Mouse (Mus musculus): Measurements from ENCODE around the gene Kcnf1.
A peak's percentile ranks its signal among the peaks of the same experiment; 100 is the strongest.

Gene Kcnf1

DNA sequence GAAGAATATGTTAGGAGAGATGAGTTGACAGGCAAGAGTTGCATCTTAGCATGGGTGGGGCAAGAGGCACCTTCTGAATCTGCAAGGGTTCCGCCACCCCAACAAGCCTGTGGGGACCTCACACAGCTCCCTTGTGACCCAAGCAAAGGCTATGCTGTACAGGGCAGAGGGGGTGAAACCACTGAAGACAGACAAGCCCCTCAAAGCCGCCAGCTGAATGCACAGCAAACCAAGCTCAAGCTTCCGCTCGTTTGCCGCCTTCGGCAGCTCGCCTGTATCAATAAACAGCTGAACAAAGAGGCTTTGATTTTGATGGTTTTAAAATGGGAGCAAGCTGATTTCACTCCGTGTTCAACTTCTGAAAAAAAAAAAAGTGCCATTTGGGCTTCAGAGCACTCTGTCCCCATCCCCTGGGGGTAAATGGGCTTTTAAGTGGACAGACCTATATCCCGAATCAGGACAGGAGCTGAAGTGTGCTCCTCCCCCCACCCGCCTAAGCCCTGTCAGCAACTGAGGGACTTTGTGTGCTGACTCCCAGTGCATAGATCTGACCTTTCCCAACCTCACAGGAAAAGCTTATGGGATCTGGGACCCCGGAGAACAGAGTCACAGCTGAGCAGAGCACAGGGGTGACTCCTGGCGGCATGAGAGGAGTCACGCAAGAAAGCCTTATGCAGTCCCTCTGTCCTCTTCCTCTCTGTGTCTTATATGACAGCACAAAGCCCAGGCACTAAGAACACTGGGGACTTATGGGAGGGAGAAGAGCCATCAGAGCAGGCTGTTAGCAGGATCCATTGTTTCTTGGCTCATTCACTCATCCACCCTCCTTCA is 26.0 kb upstream of the Kcnf1 start:
- Histone ChIP-seq H3K9me3 (ENCODE audit: low read length) (no peaks in the 10 kb centered on the region; the same call in 1 of the 2 replicates), H3K4me1 (replicated peaks; ENCODE audit: low read depth, low read length) (peaks cover 13% of the 10 kb centered on the region), H3K36me3 (ENCODE audit: insufficient read depth, low read length) (no peaks in the 10 kb centered on the region), H3K4me3 (replicated peaks; ENCODE audit: low read length) (no peak overlapping the region), H3K27me3 (ENCODE audit: insufficient read depth, low read length) (no peaks in the 10 kb centered on the region)
- TF ChIP-seq CTCF (conservative IDR thresholded peaks at IDR 0.05; ENCODE audit: low read length): no peak
- no peak for TF ChIP-seq POU5F1 (IDR thresholded peaks at IDR 0.05; ENCODE audit: borderline replicate concordance, low read length)
- TF ChIP-seq NANOG (IDR thresholded peaks at IDR 0.05; ENCODE audit: borderline replicate concordance, low read length): no peak

DNA sequence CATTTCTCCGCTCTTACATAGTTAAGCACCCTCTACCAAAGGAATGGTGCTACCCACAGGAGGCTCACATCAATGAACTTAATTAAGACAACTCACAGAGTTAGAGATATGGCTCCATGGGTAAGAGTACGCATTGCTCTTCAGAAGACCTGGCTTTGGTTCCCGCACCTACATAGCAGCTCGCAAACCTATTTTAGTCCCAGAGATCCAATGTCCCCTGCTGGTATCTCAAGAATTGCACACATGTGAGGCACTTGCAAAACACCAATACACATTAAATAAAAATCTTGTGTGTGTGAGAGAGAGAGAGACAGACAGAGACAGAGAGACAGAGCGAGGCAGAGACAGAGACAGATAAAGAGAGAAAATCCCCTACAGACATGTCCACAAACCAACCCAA is 21.9 kb upstream of the Kcnf1 start:
- no peak for TF ChIP-seq POU5F1 (IDR thresholded peaks at IDR 0.05; ENCODE audit: borderline replicate concordance, low read length)
- TF ChIP-seq CTCF (conservative IDR thresholded peaks at IDR 0.05; ENCODE audit: low read length): peak; percentile 17; the same call in 1 of the 2 replicates
- no peak for TF ChIP-seq NANOG (IDR thresholded peaks at IDR 0.05; ENCODE audit: borderline replicate concordance, low read length)
- Histone ChIP-seq H3K9me3 (ENCODE audit: low read length) (peaks cover 9% of the 10 kb centered on the region; the same call in 1 of the 2 replicates), H3K4me3 (replicated peaks; ENCODE audit: low read length) (no peak overlapping the region), H3K4me1 (replicated peaks; ENCODE audit: low read depth, low read length) (peaks cover 13% of the 10 kb centered on the region), H3K36me3 (ENCODE audit: insufficient read depth, low read length) (no peaks in the 10 kb centered on the region), H3K27me3 (ENCODE audit: insufficient read depth, low read length) (no peaks in the 10 kb centered on the region)

DNA sequence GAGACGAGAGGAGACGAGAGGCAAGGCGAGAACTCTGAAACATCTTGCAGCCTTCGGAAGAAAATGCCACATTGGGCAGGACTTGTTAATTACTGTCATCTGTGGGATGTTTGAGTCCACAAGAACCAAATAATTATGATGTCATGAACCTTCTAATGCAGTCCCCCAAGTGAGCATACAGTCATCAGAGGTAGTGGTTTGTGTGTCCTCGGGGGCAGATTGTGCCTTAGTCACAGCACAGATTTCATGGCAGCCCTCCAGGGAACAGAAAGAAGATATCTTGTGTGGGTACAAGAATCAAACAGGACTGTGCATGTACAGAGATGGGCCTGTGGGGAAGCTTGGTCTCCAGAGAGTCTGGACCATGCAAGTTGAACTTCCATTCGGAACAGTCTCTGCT is 17.5 kb upstream of the Kcnf1 start:
- TF ChIP-seq POU5F1 (IDR thresholded peaks at IDR 0.05; ENCODE audit: borderline replicate concordance, low read length) (no peak), CTCF (conservative IDR thresholded peaks at IDR 0.05; ENCODE audit: low read length) (no peak), NANOG (IDR thresholded peaks at IDR 0.05; ENCODE audit: borderline replicate concordance, low read length) (no peak)
- peaks cover 10% of the 10 kb centered on the region for H3K4me1 ChIP-seq (replicated peaks; ENCODE audit: low read depth, low read length)
- no peak overlapping the region for H3K4me3 ChIP-seq (replicated peaks; ENCODE audit: low read length)
- H3K27me3 ChIP-seq (ENCODE audit: insufficient read depth, low read length): no peaks in the 10 kb centered on the region
- H3K36me3 ChIP-seq (ENCODE audit: insufficient read depth, low read length): no peaks in the 10 kb centered on the region
- H3K9me3 ChIP-seq (ENCODE audit: low read length): peaks cover 19% of the 10 kb centered on the region

DNA sequence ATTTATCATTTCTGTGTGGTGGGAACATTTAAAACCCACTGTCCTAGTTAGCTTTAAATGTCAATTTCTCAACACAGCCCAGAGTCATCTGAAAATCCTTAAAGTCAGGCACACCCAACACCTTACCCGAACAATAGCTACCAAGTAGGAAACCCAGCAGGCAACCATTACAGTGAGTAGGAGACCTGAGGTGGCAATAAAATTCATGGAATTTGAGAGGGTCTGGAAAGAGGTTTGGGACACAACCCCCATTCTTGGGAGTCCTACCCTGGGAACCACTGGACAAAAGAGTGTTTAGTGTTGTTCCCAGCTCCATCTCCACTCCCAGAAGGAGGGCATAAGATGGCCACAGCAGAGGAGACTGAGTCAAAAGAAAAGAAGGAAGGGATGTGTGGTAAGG is 16.6 kb upstream of the Kcnf1 start:
- Histone ChIP-seq H3K27me3 (ENCODE audit: insufficient read depth, low read length) (no peaks in the 10 kb centered on the region), H3K4me3 (replicated peaks; ENCODE audit: low read length) (no peak overlapping the region), H3K9me3 (ENCODE audit: low read length) (peaks cover 19% of the 10 kb centered on the region), H3K36me3 (ENCODE audit: insufficient read depth, low read length) (no peaks in the 10 kb centered on the region), H3K4me1 (replicated peaks; ENCODE audit: low read depth, low read length) (peaks cover 10% of the 10 kb centered on the region)
- TF ChIP-seq CTCF (conservative IDR thresholded peaks at IDR 0.05; ENCODE audit: low read length) (no peak), NANOG (IDR thresholded peaks at IDR 0.05; ENCODE audit: borderline replicate concordance, low read length) (peak; percentile 38; the same call in 1 of the 2 replicates), POU5F1 (IDR thresholded peaks at IDR 0.05; ENCODE audit: borderline replicate concordance, low read length) (no peak)

DNA sequence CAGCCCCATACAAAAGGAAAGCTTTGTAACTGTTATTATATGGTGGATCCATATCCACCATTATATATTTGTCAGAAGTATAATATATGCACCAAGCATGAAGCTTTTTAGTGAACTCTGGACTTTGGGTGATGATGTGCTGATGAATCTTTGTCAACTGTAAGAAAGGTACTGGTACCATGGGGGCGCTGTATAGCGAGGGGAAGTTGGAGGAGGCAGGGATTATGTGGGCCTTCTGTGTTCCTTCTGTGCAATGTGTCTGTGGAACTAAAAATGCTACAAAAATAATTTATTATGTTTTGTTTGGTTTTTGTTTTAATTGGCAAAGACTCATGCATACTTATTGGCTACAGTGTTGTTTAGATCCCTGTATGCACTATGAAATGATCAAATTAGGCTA is 16.2 kb upstream of the Kcnf1 start:
- Histone ChIP-seq H3K4me3 (replicated peaks; ENCODE audit: low read length) (no peak overlapping the region), H3K27me3 (ENCODE audit: insufficient read depth, low read length) (no peaks in the 10 kb centered on the region), H3K9me3 (ENCODE audit: low read length) (peaks cover 19% of the 10 kb centered on the region), H3K36me3 (ENCODE audit: insufficient read depth, low read length) (no peaks in the 10 kb centered on the region), H3K4me1 (replicated peaks; ENCODE audit: low read depth, low read length) (peaks cover 10% of the 10 kb centered on the region)
- TF ChIP-seq POU5F1 (IDR thresholded peaks at IDR 0.05; ENCODE audit: borderline replicate concordance, low read length): no peak
- no peak for TF ChIP-seq NANOG (IDR thresholded peaks at IDR 0.05; ENCODE audit: borderline replicate concordance, low read length)
- TF ChIP-seq CTCF (conservative IDR thresholded peaks at IDR 0.05; ENCODE audit: low read length): no peak

DNA sequence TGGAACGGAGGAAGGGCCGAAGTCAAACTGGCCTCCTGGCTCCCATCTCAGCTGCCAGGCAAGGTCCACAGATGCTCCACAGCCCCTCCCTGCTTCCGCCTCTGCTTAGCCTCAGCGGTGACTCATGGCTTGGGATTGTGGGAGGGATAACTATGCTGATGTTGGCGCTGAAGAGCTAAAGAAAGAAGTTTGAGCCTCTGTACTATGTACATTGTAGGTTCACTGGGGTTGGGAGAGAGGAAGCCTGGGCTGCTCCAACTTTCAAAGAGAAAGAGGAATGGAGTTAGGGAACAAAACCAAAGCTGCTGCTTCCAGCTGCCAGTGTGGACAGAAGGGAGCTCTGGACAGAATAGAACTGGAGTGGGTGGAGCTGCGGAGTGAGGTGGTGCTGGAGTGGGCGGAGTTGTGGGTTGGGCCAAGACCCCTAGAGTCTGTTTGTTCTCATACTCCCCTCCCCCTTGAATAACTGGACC is 7.7 kb upstream of the Kcnf1 start:
- Histone ChIP-seq H3K36me3 (ENCODE audit: insufficient read depth, low read length) (no peaks in the 10 kb centered on the region; the same call in 1 of the 2 replicates), H3K27me3 (ENCODE audit: insufficient read depth, low read length) (peaks cover 2% of the 10 kb centered on the region; the same call in 1 of the 2 replicates), H3K4me3 (replicated peaks; ENCODE audit: low read length) (no peak overlapping the region), H3K9me3 (ENCODE audit: low read length) (peaks cover 57% of the 10 kb centered on the region), H3K4me1 (replicated peaks; ENCODE audit: low read depth, low read length) (no peaks in the 10 kb centered on the region)
- TF ChIP-seq NANOG (IDR thresholded peaks at IDR 0.05; ENCODE audit: borderline replicate concordance, low read length) (no peak), POU5F1 (IDR thresholded peaks at IDR 0.05; ENCODE audit: borderline replicate concordance, low read length) (no peak), CTCF (conservative IDR thresholded peaks at IDR 0.05; ENCODE audit: low read length) (no peak)

DNA sequence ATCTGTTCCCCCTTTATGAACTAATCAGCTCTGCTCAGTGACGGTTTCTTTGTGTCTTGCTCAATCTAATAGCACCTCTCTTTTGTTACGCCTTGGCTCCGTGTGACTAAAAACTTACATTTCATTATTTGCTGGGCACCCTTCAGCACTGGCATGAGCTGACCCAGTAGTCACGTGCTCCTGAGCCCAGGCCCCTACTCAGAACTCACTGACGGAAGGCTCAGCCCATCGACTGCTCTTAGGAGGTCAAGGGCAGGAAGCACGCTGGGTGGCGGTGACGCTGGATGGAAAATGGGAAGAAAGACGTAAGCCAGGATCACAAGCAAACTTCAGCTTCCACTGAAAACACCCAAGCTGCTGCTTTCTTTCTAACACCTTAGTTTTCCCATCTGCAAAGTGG is 7.1 kb upstream of the Kcnf1 start:
- Histone ChIP-seq H3K4me3 (replicated peaks; ENCODE audit: low read length) (no peak overlapping the region), H3K36me3 (ENCODE audit: insufficient read depth, low read length) (no peaks in the 10 kb centered on the region; the same call in 1 of the 2 replicates), H3K27me3 (ENCODE audit: insufficient read depth, low read length) (peaks cover 2% of the 10 kb centered on the region; the same call in 1 of the 2 replicates), H3K4me1 (replicated peaks; ENCODE audit: low read depth, low read length) (no peaks in the 10 kb centered on the region), H3K9me3 (ENCODE audit: low read length) (peaks cover 57% of the 10 kb centered on the region)
- TF ChIP-seq POU5F1 (IDR thresholded peaks at IDR 0.05; ENCODE audit: borderline replicate concordance, low read length) (no peak), CTCF (conservative IDR thresholded peaks at IDR 0.05; ENCODE audit: low read length) (no peak), NANOG (IDR thresholded peaks at IDR 0.05; ENCODE audit: borderline replicate concordance, low read length) (no peak)

DNA sequence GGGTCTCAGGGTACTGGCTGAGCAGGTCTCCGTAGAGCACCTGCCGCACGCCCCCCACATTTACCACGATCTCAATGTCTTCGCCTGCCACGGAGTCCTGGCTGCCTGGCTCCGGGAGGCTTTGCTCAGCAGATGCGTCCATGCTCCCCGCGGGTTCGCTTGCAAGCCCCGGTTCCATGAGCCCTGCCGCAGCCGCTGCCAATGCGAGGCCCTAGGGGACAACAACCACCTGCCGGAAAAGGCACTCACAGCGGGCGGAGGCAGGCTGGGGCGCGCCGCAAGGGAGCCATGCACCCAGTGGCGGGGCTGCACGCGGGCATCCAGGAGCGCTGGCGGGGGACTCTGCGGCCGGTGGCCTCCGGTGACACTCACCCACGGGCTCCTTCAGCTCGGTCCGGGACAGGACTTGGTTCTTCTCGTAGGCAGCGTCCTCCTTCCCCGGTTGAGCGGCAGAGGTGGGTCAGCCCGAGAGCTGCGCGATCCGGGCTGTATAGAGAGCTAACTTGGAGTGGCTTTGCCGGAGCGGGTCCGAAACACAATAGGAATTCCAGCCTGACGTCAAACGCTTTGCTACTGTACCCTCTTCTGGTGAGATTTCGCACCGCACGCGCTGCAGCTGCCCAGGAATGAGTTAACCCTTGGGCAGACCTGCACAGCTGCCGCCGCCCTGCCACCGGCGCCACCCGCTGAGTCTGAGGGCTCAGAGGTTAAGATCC is 489 bp downstream of the Kcnf1 start:
- no peaks in the 10 kb centered on the region for H3K36me3 ChIP-seq (ENCODE audit: insufficient read depth, low read length)
- peak overlapping the region; percentile 76 for H3K4me3 ChIP-seq (replicated peaks; ENCODE audit: low read length)
- peaks cover 22% of the 10 kb centered on the region for H3K4me1 ChIP-seq (replicated peaks; ENCODE audit: low read depth, low read length)
- peaks cover 57% of the 10 kb centered on the region for H3K27me3 ChIP-seq (ENCODE audit: insufficient read depth, low read length)
- TF ChIP-seq CTCF (conservative IDR thresholded peaks at IDR 0.05; ENCODE audit: low read length) (no peak), NANOG (IDR thresholded peaks at IDR 0.05; ENCODE audit: borderline replicate concordance, low read length) (no peak), POU5F1 (IDR thresholded peaks at IDR 0.05; ENCODE audit: borderline replicate concordance, low read length) (no peak)
- peaks cover 34% of the 10 kb centered on the region for H3K9me3 ChIP-seq (ENCODE audit: low read length)

Data from E14TG2a.4 (cell line).